Mouse (Mus musculus) bone marrow macrophage, adult 2 months (primary cell): ENCODE measurements at regions not wholly inside any gene's neighbourhood (a gene's known extent, or its start where the extent isn't known, plus 50 kb on each side); places are given as distances from the start of the nearest gene placed in this dataset.

Experiments
- CTCF ChIP-seq: IDR thresholded peaks from 2 replicates; pipeline ENCODE4 v1.5.1; 2012; ENCODE audit warnings: low read depth, mild to moderate bottlenecking, low read length, moderate library complexity
- POLR2A ChIP-seq: IDR thresholded peaks from 2 replicates; pipeline ENCODE4 v1.6.1; 2012; ENCODE audit warnings: mild to moderate bottlenecking, low read depth, low read length, borderline replicate concordance

DNA sequence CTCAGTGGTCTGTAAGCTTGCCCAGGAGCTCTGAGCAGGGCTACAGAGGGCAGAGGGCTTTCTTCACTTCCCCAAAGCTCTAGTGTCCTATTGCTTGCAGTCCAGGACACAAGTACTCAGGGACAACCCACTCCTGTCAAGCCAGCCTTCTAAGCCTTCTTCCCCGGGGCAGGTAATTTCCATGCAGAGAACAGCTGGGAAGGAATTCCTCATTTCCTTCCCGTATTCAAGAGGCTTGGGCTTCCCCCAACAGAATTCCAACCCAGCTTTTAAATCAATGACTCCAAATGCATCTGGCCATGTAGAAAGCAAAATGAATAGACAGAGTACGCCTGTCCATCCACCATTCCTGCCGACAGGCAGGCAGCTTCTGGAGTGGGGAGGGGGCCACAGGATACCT lies 99.1 kb upstream of the Ubl3 start:
- TF ChIP-seq CTCF (no peak), POLR2A (no peak)
